Mouse (Mus musculus): Measurements from ENCODE around the gene Gm35315.
A peak's percentile ranks its signal among the peaks of the same experiment; 100 is the strongest.
"Not testable (repeated sequence)": the region's sequence is repeated elsewhere in the genome, so short reads cannot be mapped to it uniquely, and the experiment has no call there.

The Gm35315 gene

DNA sequence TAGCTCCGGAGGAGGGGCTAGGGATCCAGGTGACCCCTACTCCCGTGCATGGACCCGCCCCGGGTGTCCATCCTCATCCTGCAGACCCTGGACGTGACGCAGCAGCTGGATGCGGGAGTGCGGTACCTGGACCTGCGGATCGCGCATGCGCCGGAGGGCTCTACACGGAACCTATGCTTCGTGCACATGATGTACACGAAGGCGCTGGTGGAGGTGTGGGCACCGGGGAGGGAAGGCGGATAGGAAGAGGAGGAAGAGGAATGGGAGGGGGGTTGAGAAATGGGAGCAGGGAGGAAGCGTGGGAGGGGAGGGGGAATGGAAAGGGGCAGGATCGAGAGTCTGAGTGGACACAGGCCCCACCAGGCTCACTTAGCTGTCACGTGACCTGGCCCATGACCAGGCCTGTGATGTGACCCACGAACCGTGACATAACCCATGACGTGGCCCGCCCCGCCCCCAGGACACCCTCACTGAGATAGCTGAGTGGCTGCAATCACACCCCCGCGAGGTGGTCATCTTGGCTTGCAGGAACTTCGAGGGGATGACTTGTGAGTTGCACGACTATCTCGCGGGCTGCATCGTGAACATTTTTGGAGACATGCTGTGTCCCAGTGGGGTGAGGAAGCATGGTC, 7.6 kb upstream of the Gm35315 start:
- no peak for DNase-seq (ENCODE audit: low read depth, low spot score)

DNA sequence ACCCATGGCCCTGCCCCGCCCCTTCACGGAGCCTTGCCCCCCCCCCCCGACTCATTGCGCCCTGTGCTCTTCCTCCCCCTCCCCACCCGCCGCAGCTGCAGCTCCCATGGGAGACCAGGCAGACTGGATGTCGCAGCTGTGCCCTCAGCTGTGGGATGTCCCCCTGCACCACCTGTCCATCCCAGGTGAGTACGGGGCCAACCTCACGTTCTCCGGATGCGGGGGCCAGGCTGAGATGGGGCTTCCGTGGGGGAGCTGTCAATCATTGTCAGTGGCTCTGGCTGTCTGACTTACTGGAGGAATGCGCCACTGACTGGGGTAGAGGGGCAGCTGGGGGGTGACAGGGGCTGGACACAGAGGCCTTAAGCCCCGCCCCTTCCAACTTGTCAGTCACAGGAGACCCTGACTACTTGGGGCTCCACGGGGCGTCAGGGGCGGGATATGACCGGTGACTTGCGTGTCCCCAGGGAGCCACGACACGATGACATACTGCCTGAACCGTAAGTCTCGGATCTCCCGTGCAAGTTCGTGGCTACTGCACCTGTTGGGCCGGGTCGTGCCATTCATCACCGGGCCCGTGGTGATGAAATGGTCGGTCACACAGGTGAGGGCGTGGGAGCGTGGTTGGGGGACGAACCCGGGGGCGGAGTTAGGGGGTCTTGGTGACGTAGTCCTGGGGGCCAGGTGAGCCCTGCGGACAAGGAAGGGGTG, 6.9 kb upstream of the Gm35315 start:
- no peak for DNase-seq (ENCODE audit: low read depth, low spot score)

DNA sequence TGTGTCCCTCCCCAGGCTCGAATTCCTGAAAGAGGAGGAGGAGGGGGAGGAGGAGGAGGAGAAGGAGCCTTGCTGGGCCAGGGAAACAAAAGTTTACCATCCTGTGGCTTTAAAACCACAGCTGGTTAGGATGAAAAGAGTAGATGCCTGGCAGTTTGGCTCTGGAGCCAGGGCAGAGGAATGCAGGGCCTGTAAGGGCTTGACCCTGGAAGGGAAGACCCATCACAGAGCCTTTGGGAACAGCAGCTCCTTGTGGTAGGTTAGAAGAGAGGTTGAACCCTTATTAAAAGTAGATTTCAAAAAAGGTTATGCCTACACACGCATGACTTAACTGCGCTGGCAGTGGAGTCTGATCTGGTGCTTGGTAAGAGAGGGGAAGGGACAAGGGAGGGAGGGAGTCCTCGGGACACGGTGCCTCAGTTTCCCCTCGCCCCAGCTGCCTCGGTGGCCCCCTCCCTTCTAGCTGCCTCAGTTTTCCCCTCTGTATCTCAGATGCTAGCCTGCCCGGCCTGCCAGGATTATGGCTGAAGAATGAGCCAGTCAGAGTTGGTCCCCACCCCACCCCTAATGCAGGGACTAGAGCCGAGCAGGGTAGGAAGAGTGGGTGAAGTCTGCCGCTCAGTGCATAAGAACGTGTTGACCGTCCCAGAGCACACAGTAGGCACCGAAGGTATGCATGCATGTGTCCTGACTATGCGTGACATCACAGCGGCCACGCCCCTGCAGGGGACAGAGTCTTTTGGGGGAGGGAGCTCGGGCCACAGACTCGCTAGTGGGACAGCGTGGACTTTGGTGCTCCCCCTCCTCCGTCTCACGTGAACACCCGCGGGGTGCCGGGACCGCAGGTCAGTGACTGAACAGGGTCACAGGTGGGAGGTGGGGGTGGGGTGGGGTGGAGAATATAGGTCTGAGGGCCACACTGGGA, 5.7 kb upstream of the Gm35315 start, which contains the start of gene Plcxd1:
Plcxd1 (plus strand) TSS at position 314 of the 925 bp plus-strand sequence.
- DNase-seq (ENCODE audit: low read depth, low spot score) = no peak

GRCm38 (mm10) chr5:110098991-110099477, 4.8 kb upstream of the Gm35315 start:
- DNase-seq (ENCODE audit: low read depth, low spot score) = no peak

- no peak for DNase-seq (ENCODE audit: low read depth, low spot score)
Measured at GRCm38 (mm10) chr5:110094847-110095213, 610 bp upstream of the Gm35315 start.

GRCm38 (mm10) chr5:110091546-110091945, 2.7 kb downstream of the Gm35315 start:
- no peak for DNase-seq (ENCODE audit: low read depth, low spot score)

- DNase-seq (ENCODE audit: low read depth, low spot score) = no peak
Measured at GRCm38 (mm10) chr5:110086161-110086866, 7.9 kb downstream of the Gm35315 start.

DNA sequence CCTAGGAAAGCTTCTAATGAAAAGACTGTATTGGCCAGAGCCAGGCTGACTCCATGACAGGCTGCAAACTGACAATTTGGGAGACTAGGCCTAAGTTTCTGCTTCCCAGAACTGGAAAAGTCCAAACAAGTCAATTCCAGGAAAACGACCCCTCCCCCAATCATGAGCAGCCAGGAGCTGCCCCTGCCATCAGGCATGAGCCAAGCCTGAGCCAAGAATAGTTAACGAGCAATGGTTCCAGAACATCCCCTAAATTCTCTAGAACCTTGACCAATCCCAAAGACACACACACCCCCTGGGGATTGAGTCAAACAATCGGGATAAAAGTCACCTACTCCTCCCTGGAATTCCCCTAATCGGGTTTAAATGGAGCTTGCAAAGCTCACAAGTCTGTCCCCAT, 11.3 kb downstream of the Gm35315 start:
- DNase-seq (ENCODE audit: low read depth, low spot score) = no peak

DNA sequence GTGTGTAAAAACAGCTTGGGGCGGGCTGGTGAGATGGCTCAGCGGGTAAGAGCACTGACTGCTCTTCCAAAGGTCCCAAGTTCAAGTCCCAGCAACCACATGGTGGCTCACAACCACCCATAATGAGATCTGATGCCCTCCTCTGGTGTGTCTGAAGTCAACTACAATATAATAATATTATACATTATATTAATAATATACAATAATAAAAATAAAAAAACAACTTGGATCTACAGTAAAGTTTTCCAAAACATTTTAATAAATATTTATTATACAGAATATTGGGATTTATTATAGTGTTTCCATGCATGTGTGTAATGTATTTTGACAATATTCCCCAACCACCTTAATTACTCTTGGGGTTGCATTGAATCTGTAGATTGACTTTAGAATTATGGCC, 21.8 kb downstream of the Gm35315 start, which contains the start of gene Gm17655:
Gm17655 (minus strand) TSS at position 101 of the 400 bp plus-strand sequence.
- not testable (repeated sequence) for DNase-seq (ENCODE audit: low read depth, low spot score)

GRCm38 (mm10) chr5:110057637-110058408, 36.4 kb downstream of the Gm35315 start:
- peak; percentile 40 for DNase-seq (ENCODE audit: low read depth, low spot score)

All from embryo, embryonic 11.5 days (tissue).